Mouse (Mus musculus): ENCODE data around the gene Vps45. TPM values are rescaled to one million over a fixed set of nuclear protein-coding genes. Genes with fewer than 3 reads are reported as not detected.

The Vps45 gene
- total and polyA plus RNA-seq, 3 experiments = 20.6 to 92.0 (median 28.9) TPM

- Histone ChIP-seq H3K36me3 (ENCODE audit: control insufficient read depth in 1 of 2, insufficient read depth in 2 of 2, low read length in 2 of 2) (peaks cover 0 to 17% of the 10 kb centered on the region in 2 experiments; a peak in 2 of 4 replicates), H3K27me3 (ENCODE audit: control insufficient read depth in 1 of 2, insufficient read depth in 2 of 2, low read length in 2 of 2) (no peaks in the 10 kb centered on the region), H3K4me1 (ENCODE audit: control insufficient read depth in 1 of 2, insufficient read depth in 2 of 2, low read length in 2 of 2) (peaks cover 6 to 15% of the 10 kb centered on the region in 2 experiments), H3K9me3 (replicated peaks; ENCODE audit: insufficient read depth, low read length) (no peaks in the 10 kb centered on the region), H3K9ac (ENCODE audit: control insufficient read depth, low read depth, low read length, poor library complexity, severe bottlenecking) (no peak overlapping the region), H3K27ac (ENCODE audit: control insufficient read depth, low read depth, low read length) (no peak overlapping the region), H3K4me3 (ENCODE audit: control insufficient read depth in 1 of 2, insufficient read depth in 1 of 2, low read depth in 2 of 2, low read length in 2 of 2) (peak overlapping the region in 1 of 2 experiments; percentile 6; a peak in 1 of 4 replicates), H3K79me2 (ENCODE audit: control insufficient read depth, insufficient read depth, low read length, poor library complexity) (no peaks in the 10 kb centered on the region)
- DNase-seq (ENCODE audit: low read depth, low spot score) = peak; percentile 73
- 0 out of 2 replicates have a peak, but pooled peaks have one; percentile 21 for TF ChIP-seq MYC (IDR thresholded peaks at IDR 0.05; ENCODE audit: low read depth, low read length)
- TF ChIP-seq ETS1 (IDR thresholded peaks at IDR 0.05; ENCODE audit: low read depth, low read length) = no peak
- TF ChIP-seq USF2 (IDR thresholded peaks at IDR 0.05; ENCODE audit: borderline replicate concordance in 1 of 2, insufficient read depth in 1 of 2, low read depth in 1 of 2, low read length in 2 of 2) = no peak
- no peak for TF ChIP-seq MAFK (IDR thresholded peaks at IDR 0.05; ENCODE audit: borderline replicate concordance, low read depth, low read length)
- no peak for TF ChIP-seq MAZ (IDR thresholded peaks at IDR 0.05; ENCODE audit: low read depth, low read length)
- no peak for TF ChIP-seq USF1 (IDR thresholded peaks at IDR 0.05; ENCODE audit: low read depth, low read length)
- TF ChIP-seq TAL1 (IDR thresholded peaks at IDR 0.05; ENCODE audit: low read length) = no peak
- no peak for TF ChIP-seq CHD1 (IDR thresholded peaks at IDR 0.05; ENCODE audit: low read depth, low read length)
- TF ChIP-seq CHD2 (IDR thresholded peaks at IDR 0.05; ENCODE audit: low read length) = no peak
- no peak for TF ChIP-seq ZMIZ1 (IDR thresholded peaks at IDR 0.05; ENCODE audit: low read depth, low read length)
- no peak for TF ChIP-seq RCOR1 (IDR thresholded peaks at IDR 0.05; ENCODE audit: low read depth, low read length)
- no peak for TF ChIP-seq POLR2AphosphoS5 (IDR thresholded peaks at IDR 0.05; ENCODE audit: borderline replicate concordance, low read depth, low read length)
- no peak for TF ChIP-seq JUND (IDR thresholded peaks at IDR 0.05; ENCODE audit: low read depth, low read length)
- TF ChIP-seq EP300 (IDR thresholded peaks at IDR 0.05; ENCODE audit: low read depth in 1 of 2, low read length in 2 of 2) = peak; percentile 50 to 52; a peak in 1 of 4 replicates
- TF ChIP-seq GATA1 (IDR thresholded peaks at IDR 0.05; ENCODE audit: low read depth, low read length) = peak; percentile 50; the same call in 1 of the 2 replicates
- TF ChIP-seq CTCF (IDR thresholded peaks at IDR 0.05 in 2 of 3, conservative IDR thresholded peaks at IDR 0.05 in 1 of 3; ENCODE audit: control insufficient read depth in 1 of 3, insufficient read depth in 1 of 3, low read depth in 2 of 3, low read length in 3 of 3, poor library complexity in 1 of 3, severe bottlenecking in 1 of 3) = peak in 1 of 3 experiments; percentile 29; a peak in 2 of 6 replicates
- TF ChIP-seq MYB (IDR thresholded peaks at IDR 0.05; ENCODE audit: low read depth, low read length) = no peak
- no peak for TF ChIP-seq ELF1 (IDR thresholded peaks at IDR 0.05; ENCODE audit: low read depth, low read length)
- TF ChIP-seq NELFE (IDR thresholded peaks at IDR 0.05; ENCODE audit: low read depth, low read length) = no peak
- TF ChIP-seq SIN3A (IDR thresholded peaks at IDR 0.05; ENCODE audit: low read length) = no peak; the same call in 1 of the 2 replicates
- TF ChIP-seq MXI1 (IDR thresholded peaks at IDR 0.05; ENCODE audit: low read depth, low read length) = no peak; the same call in 1 of the 2 replicates
These were observed 31.1 kb downstream of the Vps45 start for GRCm38 (mm10) chr3:96027145-96027544.
